Mouse (Mus musculus): ENCODE results near the gene Mettl5. TPM values are rescaled to one million over a fixed set of nuclear protein-coding genes. Genes with fewer than 3 reads are reported as not detected.

The Mettl5 gene
- total RNA-seq, 2 experiments from 2014 or later = 14.1 to 16.6 TPM

GRCm38 (mm10) chr2:69860972-69861452, 24.4 kb downstream of the Mettl5 start:
- peak in 1 of 2 experiments; percentile 23 for DNase-seq (ENCODE audit: low spot score in 2 of 2)

- no peak for DNase-seq (ENCODE audit: low spot score in 2 of 2)
Measured at GRCm38 (mm10) chr2:69857882-69858281, 27.5 kb downstream of the Mettl5 start.

GRCm38 (mm10) chr2:69856392-69856791, 29.0 kb downstream of the Mettl5 start:
- DNase-seq (ENCODE audit: low spot score in 2 of 2) = no peak

- no peak for DNase-seq (ENCODE audit: low spot score in 2 of 2)
Measured at GRCm38 (mm10) chr2:69851427-69852058, 33.9 kb downstream of the Mettl5 start.

GRCm38 (mm10) chr2:69849215-69849614, 36.2 kb downstream of the Mettl5 start:
- DNase-seq (ENCODE audit: low spot score in 2 of 2) = no peak

GRCm38 (mm10) chr2:69840261-69840660, 45.2 kb downstream of the Mettl5 start:
- no peak for DNase-seq (ENCODE audit: low spot score in 2 of 2)

GRCm38 (mm10) chr2:69838707-69839106, 46.7 kb downstream of the Mettl5 start:
- DNase-seq (ENCODE audit: low spot score in 2 of 2) = no peak

GRCm38 (mm10) chr2:69837996-69838395, 47.4 kb downstream of the Mettl5 start:
- DNase-seq (ENCODE audit: low spot score in 2 of 2) = no peak

- DNase-seq (ENCODE audit: low spot score in 2 of 2) = no peak
Measured at GRCm38 (mm10) chr2:69837244-69837967, 48.0 kb downstream of the Mettl5 start.

- DNase-seq (ENCODE audit: low spot score in 2 of 2) = no peak
Measured at GRCm38 (mm10) chr2:69830116-69830515, 55.3 kb downstream of the Mettl5 start.

GRCm38 (mm10) chr2:69829680-69830079, 55.7 kb downstream of the Mettl5 start:
- DNase-seq (ENCODE audit: low spot score in 2 of 2) = no peak

GRCm38 (mm10) chr2:69828031-69828430, 57.4 kb downstream of the Mettl5 start:
- no peak for DNase-seq (ENCODE audit: low spot score in 2 of 2)

GRCm38 (mm10) chr2:69826380-69826779, 59.0 kb downstream of the Mettl5 start:
- no peak for DNase-seq (ENCODE audit: low spot score in 2 of 2)

GRCm38 (mm10) chr2:69825898-69826297, 59.5 kb downstream of the Mettl5 start:
- DNase-seq (ENCODE audit: low spot score in 2 of 2) = no peak

- peak; percentile 4 to 52 for DNase-seq (ENCODE audit: low spot score in 2 of 2)
Measured at GRCm38 (mm10) chr2:69823129-69823677, 62.2 kb downstream of the Mettl5 start.

GRCm38 (mm10) chr2:69822361-69823128, 62.9 kb downstream of the Mettl5 start:
- DNase-seq (ENCODE audit: low spot score in 2 of 2) = peak; percentile 39 to 51

GRCm38 (mm10) chr2:69821711-69822110, 63.7 kb downstream of the Mettl5 start, which contains the start of gene Klhl23:
Klhl23 (plus strand) TSS chr2:69821944.
- DNase-seq (ENCODE audit: low spot score in 2 of 2) = no peak

Data from left cerebral cortex, adult 18-20 months (tissue).